Comparison of ENCODE assay signal across 10 mouse cellular contexts in the genomic region with DNA sequence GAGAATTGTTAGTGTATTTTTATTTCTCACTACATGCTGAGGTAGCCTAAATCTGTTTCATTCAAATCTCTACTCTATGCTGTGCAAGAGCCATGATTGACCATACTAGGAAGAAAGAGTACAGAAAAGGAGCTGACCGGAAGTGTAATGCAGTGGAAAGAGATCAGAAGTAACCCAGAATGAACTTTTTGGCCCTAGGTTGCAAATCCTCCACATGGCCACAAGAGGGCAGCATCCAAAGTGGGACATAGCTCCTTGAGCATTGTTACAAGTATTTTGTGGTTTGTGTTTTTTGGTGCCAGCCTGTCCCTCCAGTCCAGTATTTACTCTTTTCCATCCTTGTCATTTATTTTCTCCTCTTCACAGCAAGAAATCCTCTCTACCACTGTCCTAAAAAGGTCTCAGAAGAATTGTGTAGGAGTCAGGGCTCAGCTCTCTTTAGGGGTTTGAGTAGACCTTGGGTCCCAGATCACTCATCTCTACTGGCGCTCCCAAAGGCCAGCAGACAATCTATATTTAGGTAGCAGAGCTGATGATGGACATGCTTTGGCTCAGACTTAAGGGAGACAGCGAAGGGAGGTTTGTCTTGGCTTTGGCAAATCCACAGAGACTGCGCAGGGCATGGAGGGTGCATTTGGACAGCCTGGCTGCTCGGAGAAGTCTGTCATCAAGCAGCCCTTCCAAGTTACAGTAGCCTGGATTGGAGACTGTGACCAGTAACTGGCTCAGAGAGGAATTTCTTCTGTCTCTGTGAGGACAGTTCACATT. TPM values are rescaled to one million over a fixed set of nuclear protein-coding genes. Genes with fewer than 3 reads are reported as not detected.
A peak's percentile ranks its signal among the peaks of the same experiment; 100 is the strongest.
DNase-seq lines count a peak whose midpoint lies in the region; ATAC-seq and TF ChIP-seq lines count a peak whose summit lies in the region.
"Had no signal": no experiment of that assay in that cellular context is flagged by ENCODE, and none has a peak within 500 bp of the region (broad histone marks: within the 10 kb centered on the region; RNA-seq: fewer than 3 reads in every experiment).

Gene Olfr557 (plus strand): TSS at position 553 of the 768 bp plus-strand sequence.

- no peak for TF ChIP-seq EP300 in CH12.LX (IDR thresholded peaks at IDR 0.05; ENCODE audit: low read length)

- no peaks in the 10 kb centered on the region for H3K9me3 ChIP-seq in intestine, postnatal 0 days (ENCODE audit: control insufficient read depth)
- no peaks in the 10 kb centered on the region for H3K9me3 ChIP-seq in intestine, embryonic 15.5 days
- H3K9me3 ChIP-seq in CH12.LX (replicated peaks; ENCODE audit: low read length), result no peaks in the 10 kb centered on the region
- H3K9me3 ChIP-seq in neural tube, embryonic 11.5 days (ENCODE audit: control insufficient read depth, low read length), result no peaks in the 10 kb centered on the region
- H3K9me3 ChIP-seq: midbrain, embryonic 12.5 days had no signal

- no peaks in the 10 kb centered on the region for H3K36me3 ChIP-seq in intestine, postnatal 0 days (ENCODE audit: control insufficient read depth, insufficient read depth)
- no peaks in the 10 kb centered on the region for H3K36me3 ChIP-seq in intestine, embryonic 15.5 days
- no peaks in the 10 kb centered on the region for H3K36me3 ChIP-seq in CH12.LX (replicated peaks in 1 of 2; ENCODE audit: control insufficient read depth in 1 of 2, insufficient read depth in 1 of 2, low read length in 1 of 2)
- H3K36me3 ChIP-seq in neural tube, embryonic 11.5 days (ENCODE audit: control insufficient read depth, insufficient read depth, low read length), result no peaks in the 10 kb centered on the region
- H3K36me3 ChIP-seq: midbrain, embryonic 12.5 days had no signal

- H3K4me2 ChIP-seq in intestine, postnatal 0 days (replicated peaks; ENCODE audit: low read depth), result no peak within 1 kb of the TSS
- no peak within 1 kb of the TSS for H3K4me2 ChIP-seq in intestine, embryonic 15.5 days (replicated peaks)
- peak within 1 kb of the TSS; percentile 21; the same call in 1 of the 2 replicates for H3K4me2 ChIP-seq in CH12.LX (ENCODE audit: insufficient read depth, low read depth, poor library complexity, severe bottlenecking)
- H3K4me2 ChIP-seq in neural tube, embryonic 11.5 days (ENCODE audit: low read depth), result no peak within 1 kb of the TSS
- H3K4me2 ChIP-seq: midbrain, embryonic 12.5 days had no signal

- peak; percentile 54 for DNase-seq in A20 (ENCODE audit: low read depth, low spot score)
- DNase-seq in CH12.LX (ENCODE audit: extremely low read depth), result peak; percentile 70
- peak; percentile 30 for DNase-seq in c-Kit-positive CD71-positive TER-119-positive erythroid progenitor cells, embryonic 14.5 days (ENCODE audit: low spot score)
- DNase-seq in induced T-regulatory cell, adult 2 months (ENCODE audit: low read depth), result peak; percentile 80
- DNase-seq in neural tube, embryonic 11.5 days (ENCODE audit: low spot score), result peak; percentile 49
- DNase-seq in yolk sac, embryonic 10.5 days (ENCODE audit: low spot score), result no peak

- dilution Hi-C loops in CH12.LX (cut with MboI; ENCODE audit: extremely low pct_ligation_motif_present, extremely low pct_unique_long_range_greater_than_20kb, low sequenced_read_pairs), result no loop called here

- 84% methylated on average over 5 of the region's 5 CpGs for WGBS in intestine, postnatal 0 days
- 77% methylated on average over 5 of the region's 5 CpGs for WGBS in intestine, embryonic 15.5 days
- 82% methylated on average over 5 of the region's 5 CpGs for WGBS in neural tube, embryonic 11.5 days

- no peak within 1 kb of the TSS for H3K4me3 ChIP-seq in intestine, postnatal 0 days (ENCODE audit: low read depth, low read length)
- H3K4me3 ChIP-seq in intestine, embryonic 15.5 days (replicated peaks), result no peak within 1 kb of the TSS
- H3K4me3 ChIP-seq in CH12.LX (replicated peaks in 1 of 3; ENCODE audit: low read depth in 2 of 3, low read length in 2 of 3, poor library complexity in 1 of 3), result no peak within 1 kb of the TSS
- H3K4me3 ChIP-seq in neural tube, embryonic 11.5 days (ENCODE audit: low read depth, low read length), result no peak within 1 kb of the TSS
- H3K4me3 ChIP-seq: midbrain, embryonic 12.5 days had no signal

- H3K79me2 ChIP-seq in CH12.LX (replicated peaks; ENCODE audit: control insufficient read depth, extremely low read depth, insufficient read depth, poor library complexity, severe bottlenecking), result no peaks in the 10 kb centered on the region

- in situ Hi-C loops in CH12.LX (cut with MboI; ENCODE audit: low pct_ligation_motif_present, low pct_unique_long_range_greater_than_20kb, low sequenced_read_pairs), result no loop called here

- TF ChIP-seq RAD21 in CH12.LX (IDR thresholded peaks at IDR 0.05; ENCODE audit: low read depth, low read length), result peak; percentile 55

- no peaks in the 10 kb centered on the region for H3K27me3 ChIP-seq in intestine, postnatal 0 days (replicated peaks; ENCODE audit: control insufficient read depth, insufficient read depth, low read length)
- no peaks in the 10 kb centered on the region for H3K27me3 ChIP-seq in intestine, embryonic 15.5 days (replicated peaks)
- H3K27me3 ChIP-seq in CH12.LX (replicated peaks), result peaks cover 5% of the 10 kb centered on the region
- H3K27me3 ChIP-seq in neural tube, embryonic 11.5 days (ENCODE audit: control insufficient read depth, insufficient read depth, low read length), result no peaks in the 10 kb centered on the region
- H3K27me3 ChIP-seq: midbrain, embryonic 12.5 days had no signal

- no peak within 1 kb of the TSS for H3K9ac ChIP-seq in intestine, postnatal 0 days (ENCODE audit: low read depth, low read length)
- no peak within 1 kb of the TSS for H3K9ac ChIP-seq in intestine, embryonic 15.5 days
- H3K9ac ChIP-seq in CH12.LX (ENCODE audit: insufficient read depth, low read depth), result no peak within 1 kb of the TSS
- no peak within 1 kb of the TSS for H3K9ac ChIP-seq in neural tube, embryonic 11.5 days (ENCODE audit: low read length)
- H3K9ac ChIP-seq: midbrain, embryonic 12.5 days had no signal

- TF ChIP-seq CTCF in intestine, postnatal 0 days (IDR thresholded peaks at IDR 0.05; ENCODE audit: low read depth), result peak; percentile 87
- TF ChIP-seq CTCF in CH12.LX (conservative IDR thresholded peaks at IDR 0.05 in 1 of 2, IDR thresholded peaks at IDR 0.05 in 1 of 2; ENCODE audit: low read depth in 2 of 2, low read length in 2 of 2), result peak; percentile 83 to 96

- H3K27ac ChIP-seq in intestine, postnatal 0 days (ENCODE audit: low read depth, low read length), result no peak within 1 kb of the TSS
- H3K27ac ChIP-seq in intestine, embryonic 15.5 days, result no peak within 1 kb of the TSS
- no peak within 1 kb of the TSS for H3K27ac ChIP-seq in CH12.LX (ENCODE audit: insufficient read depth, low read depth)
- no peak within 1 kb of the TSS for H3K27ac ChIP-seq in neural tube, embryonic 11.5 days (ENCODE audit: low read depth, low read length)
- H3K27ac ChIP-seq: midbrain, embryonic 12.5 days had no signal

- H3K4me1 ChIP-seq in intestine, postnatal 0 days (replicated peaks; ENCODE audit: control insufficient read depth, insufficient read depth, low read length), result no peaks in the 10 kb centered on the region
- no peaks in the 10 kb centered on the region for H3K4me1 ChIP-seq in intestine, embryonic 15.5 days (replicated peaks)
- 0 out of 4 replicates have a peak, but pooled peaks cover 0 to 2% of the 10 kb centered on the region in 2 experiments for H3K4me1 ChIP-seq in CH12.LX (ENCODE audit: control insufficient read depth in 1 of 2, insufficient read depth in 2 of 2)
- H3K4me1 ChIP-seq in neural tube, embryonic 11.5 days (ENCODE audit: control insufficient read depth, insufficient read depth, low read length), result no peaks in the 10 kb centered on the region
- H3K4me1 ChIP-seq: midbrain, embryonic 12.5 days had no signal

- no peak for TF ChIP-seq POLR2A in CH12.LX (IDR thresholded peaks at IDR 0.05; ENCODE audit: low read depth, low read length)

- no peak for ATAC-seq in intestine, postnatal 0 days
- ATAC-seq in intestine, embryonic 15.5 days, result no peak
- ATAC-seq in neural tube, embryonic 11.5 days (ENCODE audit: insufficient read depth, low FRiP score, low TSS enrichment), result no peak

TF ChIP-seq in CH12.LX, 34 proteins besides CTCF, POLR2A, EP300 and RAD21:
- TF ChIP-seq MEF2A (IDR thresholded peaks at IDR 0.05; ENCODE audit: borderline replicate concordance, low read depth, low read length) (no peak), SMC3 (IDR thresholded peaks at IDR 0.05; ENCODE audit: low read depth, low read length) (peak; percentile 75), ELF1 (IDR thresholded peaks at IDR 0.05; ENCODE audit: low read depth, low read length) (peak; percentile 54)

RNA-seq across cellular contexts. Expression of gene Olfr557, which starts in this region (rescaled TPM):
- polyA plus RNA-seq in intestine, postnatal 0 days (2015; fragmentation: Nextera tagmentation; extraction: Ambion mirVana), result not detected in 2 replicates
- polyA plus RNA-seq in intestine, embryonic 15.5 days (2015; fragmentation: Nextera tagmentation; extraction: Ambion mirVana), result not detected in 2 replicates
- total RNA-seq in CH12.LX (2012; rRNA removed) (not detected in 2 replicates), CH12.LX (2014; rRNA removed) (not detected in 2 replicates)
- not detected in 2 replicates for polyA plus RNA-seq in CH12.LX (2012; ENCODE audit: insufficient read length, low read depth)
- not detected in 2 replicates for polyA plus RNA-seq in neural tube, embryonic 11.5 days (2014; fragmentation: Nextera tagmentation; extraction: Ambion mirVana)
- polyA plus RNA-seq: gonadal fat pad, adult 2 months; midbrain, embryonic 12.5 days had no signal

Comparison
In these comparisons a context has a peak if more than half of its experiments do, and no peak if none do; other contexts are left out.
1. Peak in DNase-seq and H3K4me2 ChIP-seq in CH12.LX; RNA of the gene not detected or under 1 TPM.
2. Peak in DNase-seq in neural tube, embryonic 11.5 days; RNA of the gene not detected or under 1 TPM.